Mouse (Mus musculus) liver, embryonic 14.5 days (tissue): ENCODE measurements around the gene BC030870. TPM values are rescaled to one million over a fixed set of nuclear protein-coding genes. Genes with fewer than 3 reads are reported as not detected.
A peak's percentile ranks its signal among the peaks of the same experiment; 100 is the strongest.

ENCODE experiments used
- ATAC-seq: fragments of 200-750 bp; cut with Nextera tagmentation; 2 replicates; pipeline ENCODE4 v1.8.0; 2017; ENCODE audit warnings: moderate number of reproducible peaks, mild to moderate bottlenecking, moderate library complexity; ENCODE audit not compliant: insufficient read depth
- DNase-seq, 3 experiments: peaks; one replicate each; pipeline ENCODE4 v3.0.0-alpha.2; 2012 to 2013; ENCODE audit warnings: low read depth in 3 of 3, low spot score in 3 of 3
- H3K27ac ChIP-seq: fragments of 300-500 bp; sonication (generic); 2 replicates; pipeline ENCODE4 v1.5.1; 2014; ENCODE audit warnings: moderate library complexity, mild to moderate bottlenecking, control low read depth, inconsistent platforms
- H3K27me3 ChIP-seq: fragments of 300-500 bp; sonication (generic); 2 replicates; pipeline ENCODE4 v1.6.1; 2014; ENCODE audit warnings: mild to moderate bottlenecking, low read length, moderate library complexity; ENCODE audit not compliant: control insufficient read depth, insufficient read depth
- H3K36me3 ChIP-seq: fragments of 300-500 bp; sonication (generic); replicated peaks from 2 replicates; pipeline ENCODE4 v1.6.1; 2014; ENCODE audit warnings: low read depth; ENCODE audit not compliant: control insufficient read depth, insufficient read depth
- H3K4me1 ChIP-seq, 2 experiments: fragments of 200-500 bp in 1 of 2; fragments of 300-500 bp in 1 of 2; sonication (generic) in 1 of 2; replicated peaks; 2 replicates each; pipeline ENCODE4 v1.6.1; 2012 to 2014; ENCODE audit warnings: antibody characterized with exemption in 1 of 2, inconsistent platforms in 1 of 2, low read length in 1 of 2; ENCODE audit not compliant: control insufficient read depth in 2 of 2, insufficient read depth in 2 of 2
- H3K4me2 ChIP-seq: fragments of 300-500 bp; sonication (generic); 2 replicates; pipeline ENCODE4 v1.6.1; 2014; ENCODE audit warnings: low read depth, mild to moderate bottlenecking, control low read depth, moderate library complexity
- H3K4me3 ChIP-seq, 2 experiments: fragments of 200-500 bp in 1 of 2; fragments of 300-500 bp in 1 of 2; sonication (generic) in 1 of 2; 2 replicates each; pipeline ENCODE4 v1.5.1; 2012 to 2014; ENCODE audit warnings: low read depth in 2 of 2, low read length in 2 of 2, mild to moderate bottlenecking in 2 of 2, control low read depth in 1 of 2, inconsistent platforms in 1 of 2, moderate library complexity in 1 of 2; ENCODE audit not compliant: insufficient read depth in 1 of 2
- H3K9ac ChIP-seq: fragments of 300-500 bp; sonication (generic); replicated peaks from 2 replicates; pipeline ENCODE4 v1.6.1; 2014; ENCODE audit warnings: mild to moderate bottlenecking, control low read depth, moderate library complexity
- H3K9me3 ChIP-seq: fragments of 300-500 bp; sonication (generic); 2 replicates; pipeline ENCODE4 v1.6.1; 2016; ENCODE audit warnings: low read length, mixed read lengths; ENCODE audit not compliant: control insufficient read depth
- CTCF ChIP-seq: IDR thresholded peaks from 2 replicates; pipeline ENCODE4 v1.5.1; 2016; ENCODE audit warnings: antibody characterized with exemption, low read depth, control low read depth
- EP300 ChIP-seq: IDR thresholded peaks from 2 replicates; pipeline ENCODE4 v1.6.1; 2016; ENCODE audit warnings: antibody characterized with exemption, low read depth
- WGBS: fragments of 180-500 bp; shearing (Covaris S2); extraction: QIAGEN DNeasy Blood & Tissue Kit; methylation state at CpG from one replicate; pipeline ENCODE4 v1.1.7; 2014; ENCODE audit not compliant: insufficient replicate concordance; 5-methylcytosine and 5-hydroxymethylcytosine counted together
- microRNA-seq: library from miRNA; unstranded; fragments of <30 nt; microRNA quantifications from one replicate; pipeline ENCODE4, GENCODE M21; 2016
- polyA plus RNA-seq, 2 experiments: library from polyadenylated mRNA; depleted of rRNA in 1 of 2; stranded (reverse) in 1 of 2; unstranded in 1 of 2; fragments of >200 nt; fragmentation: Nextera tagmentation in 1 of 2; extraction: Ambion mirVana in 1 of 2; gene quantifications; 2 replicates each; pipeline versions ENCODE4 v1.2.1 to v1.2.3; 2012 to 2014

The BC030870 gene
- polyA plus RNA-seq, 2 experiments = 0.02 TPM; not detected in 1

DNA sequence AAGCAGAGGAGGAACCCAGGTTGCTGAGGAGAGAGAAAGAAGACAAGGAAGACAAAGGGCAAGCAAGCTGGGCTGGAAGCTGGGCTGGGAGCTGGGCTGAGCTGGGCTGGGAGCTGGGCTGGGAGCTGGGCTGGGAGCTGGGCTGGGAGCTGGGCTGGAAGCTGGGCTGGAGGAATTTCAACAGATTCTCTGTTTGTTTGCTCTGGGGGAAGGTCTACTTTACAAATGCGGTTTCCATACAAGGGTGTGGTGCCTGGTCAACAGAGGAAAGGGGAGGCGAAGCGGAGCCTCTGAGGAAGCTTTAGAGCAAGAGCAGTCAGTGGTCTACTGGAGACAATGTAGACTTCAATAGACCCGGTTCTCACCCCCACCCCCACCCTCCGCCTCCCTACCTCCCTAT is 82.8 kb downstream of the BC030870 start:
- no peak overlapping the region for H3K4me2 ChIP-seq
- peak; percentile 43; the same call in 1 of the 2 replicates for ATAC-seq
- H3K27me3 ChIP-seq = no peaks in the 10 kb centered on the region
- TF ChIP-seq EP300 = no peak
- no peak for DNase-seq
- H3K27ac ChIP-seq = no peak overlapping the region
- H3K9me3 ChIP-seq = no peaks in the 10 kb centered on the region
- 0 out of 4 replicates have a peak, but pooled peaks cover 0 to 2% of the 10 kb centered on the region in 2 experiments for H3K4me1 ChIP-seq
- no peak overlapping the region for H3K9ac ChIP-seq
- H3K36me3 ChIP-seq = no peaks in the 10 kb centered on the region
- H3K4me3 ChIP-seq = no peak overlapping the region
- 22% methylated on average over 5 of the region's 5 CpGs for WGBS

DNA sequence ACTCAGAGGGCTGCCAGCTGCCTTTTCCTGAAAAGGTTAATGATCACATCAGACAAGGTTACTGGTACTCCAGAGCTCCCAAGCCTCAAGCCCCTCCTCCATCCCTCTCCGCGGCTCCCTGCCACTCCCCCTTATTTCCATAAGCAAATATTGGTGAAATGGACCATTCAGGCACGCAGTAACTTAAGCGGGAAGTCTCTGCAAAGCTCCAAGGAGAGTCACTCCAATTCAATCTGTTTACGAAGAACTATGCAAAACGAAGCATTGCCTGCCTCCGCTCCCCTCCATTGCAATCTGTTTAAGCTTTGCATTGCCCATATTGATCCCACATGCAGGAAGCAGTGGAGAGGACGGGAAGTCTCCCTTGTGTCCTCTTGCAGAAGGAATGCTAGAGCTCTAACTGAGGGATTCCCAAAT is 92.2 kb downstream of the BC030870 start, which contains the start of gene Apela:
TSS of gene Apela (minus strand) at position 220 of the 417 bp plus-strand sequence.
- DNase-seq (peak in 1 of 3 experiments; percentile 13), ATAC-seq (0 out of 2 replicates have a peak, but pooled peaks have one; percentile 35)
- Histone ChIP-seq H3K9me3 (no peaks in the 10 kb centered on the region), H3K27ac (no peak within 1 kb of the TSS), H3K4me2 (peak within 1 kb of the TSS; percentile 44), H3K4me3 (peak within 1 kb of the TSS in 1 of 2 experiments; percentile 13; a peak in 1 of 4 replicates), H3K9ac (no peak within 1 kb of the TSS), H3K36me3 (no peaks in the 10 kb centered on the region), H3K4me1 (no peaks in the 10 kb centered on the region), H3K27me3 (no peaks in the 10 kb centered on the region; the same call in 1 of the 2 replicates)
- TF ChIP-seq EP300 = no peak
- TF ChIP-seq CTCF = no peak
- 3% methylated on average over 8 of the region's 8 CpGs for WGBS

Small RNA genes lying within 50 kb of the gene (microRNA-seq; reads per million reads assigned to microRNA genes)
- not detected for gene Gm24333

Other genes with a start within 250 kb of the BC030870 start
- gene Tmem192, start 182.4 kb downstream of the BC030870 start, polyA plus RNA-seq (2012; rRNA removed) = 6.6 and 7.1 TPM in 2 replicates
- 13.4 and 13.8 TPM in 2 replicates for gene Tmem192, start 182.4 kb downstream of the BC030870 start, polyA plus RNA-seq (2014; fragmentation: Nextera tagmentation; extraction: Ambion mirVana)
- gene Trim75, start 141.7 kb downstream of the BC030870 start, polyA plus RNA-seq (2012; rRNA removed) = not detected in 2 replicates
- not detected in 2 replicates for gene Trim75, start 141.7 kb downstream of the BC030870 start, polyA plus RNA-seq (2014; fragmentation: Nextera tagmentation; extraction: Ambion mirVana)
- gene Trim61, start 111.0 kb downstream of the BC030870 start, polyA plus RNA-seq (2012; rRNA removed) = not detected in 2 replicates
- not detected in 2 replicates for gene Trim61, start 111.0 kb downstream of the BC030870 start, polyA plus RNA-seq (2014; fragmentation: Nextera tagmentation; extraction: Ambion mirVana)
- gene Trim60, start 111.0 kb downstream of the BC030870 start, polyA plus RNA-seq (2012; rRNA removed) = not detected in 2 replicates
- not detected in 2 replicates for gene Trim60, start 111.0 kb downstream of the BC030870 start, polyA plus RNA-seq (2014; fragmentation: Nextera tagmentation; extraction: Ambion mirVana)
- 0.23 and 0.27 TPM in 2 replicates for gene Apela, start 92.2 kb downstream of the BC030870 start, polyA plus RNA-seq (2012; rRNA removed)
- 0.37 TPM in 1 of 2 replicates, not detected in the other for gene Apela, start 92.2 kb downstream of the BC030870 start, polyA plus RNA-seq (2014; fragmentation: Nextera tagmentation; extraction: Ambion mirVana)
- not detected in 2 replicates for gene Gm10663, start 54.5 kb downstream of the BC030870 start, polyA plus RNA-seq (2012; rRNA removed)
- gene Gm10663, start 54.5 kb downstream of the BC030870 start, polyA plus RNA-seq (2014; fragmentation: Nextera tagmentation; extraction: Ambion mirVana) = not detected in 2 replicates